Mouse (Mus musculus) C2C12 (cell line): ENCODE measurements around the gene Megf11.

ENCODE experiments used
- CEBPB ChIP-seq: IDR thresholded peaks from one replicate; pipeline ENCODE4 v1.6.1; 2011; ENCODE audit warnings: low read depth, mild to moderate bottlenecking, control low read depth, moderate library complexity
- CTCF ChIP-seq: IDR thresholded peaks from one replicate; pipeline ENCODE4 v1.5.1; 2011; ENCODE audit not compliant: control insufficient read depth, insufficient read depth, insufficient read length
- MAX ChIP-seq: IDR thresholded peaks from one replicate; pipeline ENCODE4 v1.6.1; 2011; ENCODE audit warnings: mild to moderate bottlenecking, control low read depth
- MYOD1 ChIP-seq: IDR thresholded peaks from one replicate; pipeline ENCODE4 v1.6.1; 2011; ENCODE audit warnings: low read depth; ENCODE audit not compliant: control insufficient read depth, insufficient read length
- MYOG ChIP-seq: IDR thresholded peaks from one replicate; pipeline ENCODE4 v1.6.1; 2011; ENCODE audit not compliant: control insufficient read depth, insufficient read length; ENCODE audit errors: extremely low read depth
- USF1 ChIP-seq: IDR thresholded peaks from one replicate; pipeline ENCODE4 v1.6.1; 2011; ENCODE audit warnings: low read depth, mild to moderate bottlenecking, control low read depth, moderate library complexity

DNA sequence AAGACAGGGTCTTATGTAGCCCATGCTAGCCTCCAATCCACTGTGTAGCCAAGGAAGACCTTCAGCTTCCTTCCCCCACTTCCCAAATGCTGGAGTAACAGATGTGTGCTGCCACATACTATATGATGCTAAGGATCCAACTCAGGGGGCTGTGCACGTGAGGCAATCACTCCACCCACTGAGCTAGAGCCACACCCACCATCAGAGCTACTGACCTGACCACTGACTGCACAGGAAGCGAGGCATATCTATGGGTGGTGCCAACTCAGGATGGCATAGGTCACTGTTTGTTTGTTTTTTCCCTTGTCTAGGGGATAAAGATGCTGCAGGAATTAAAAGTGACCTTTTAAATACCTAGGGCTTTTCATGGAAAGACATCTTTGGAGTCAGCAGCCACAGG is 86.7 kb downstream of the Megf11 start:
- TF ChIP-seq MAX, result no peak
- no peak for TF ChIP-seq USF1
- TF ChIP-seq CTCF, result no peak
- TF ChIP-seq MYOD1, result no peak
- TF ChIP-seq CEBPB, result no peak
- TF ChIP-seq MYOG, result no peak
